Comparison of ENCODE assay signal across 7 mouse cellular contexts in genomic region chr4:144949441-144950326, GRCm38 (mm10). TPM values are rescaled to one million over a fixed set of nuclear protein-coding genes. Genes with fewer than 3 reads are reported as not detected.
DNase-seq lines count a peak whose midpoint lies in the region; ATAC-seq and TF ChIP-seq lines count a peak whose summit lies in the region.

No protein-coding gene starts in this region.

- peaks cover 35% of the 10 kb centered on the region for H3K4me1 ChIP-seq in brown adipose tissue, adult 24 weeks (ENCODE audit: control insufficient read depth, insufficient read depth, insufficient read length, low read length)
- H3K4me1 ChIP-seq in embryonic facial prominence, embryonic 10.5 days: peaks cover 27% of the 10 kb centered on the region
- H3K4me1 ChIP-seq in lung, embryonic 14.5 days (ENCODE audit: insufficient read depth): peaks cover 14% of the 10 kb centered on the region
- H3K4me1 ChIP-seq in neural tube, embryonic 15.5 days: peaks cover 13% of the 10 kb centered on the region

- DNase-seq in embryonic facial prominence, embryonic 10.5 days (ENCODE audit: low spot score): peak; percentile 70
- DNase-seq in heart, adult 8-10 months (ENCODE audit: low spot score): peak; percentile 77
- peak; percentile 83 for DNase-seq in kidney, adult 18-20 months
- DNase-seq in lung, embryonic 14.5 days: peak; percentile 75
- no peak for DNase-seq in thymus, postnatal 0 days (ENCODE audit: low spot score)

- H3K4me2 ChIP-seq in lung, embryonic 14.5 days: no peak overlapping the region; the same call in 1 of the 2 replicates
- no peak overlapping the region for H3K4me2 ChIP-seq in neural tube, embryonic 15.5 days

- no peak overlapping the region for H3K4me3 ChIP-seq in brown adipose tissue, adult 24 weeks (ENCODE audit: insufficient read depth, low read depth, low read length)
- no peak overlapping the region for H3K4me3 ChIP-seq in embryonic facial prominence, embryonic 10.5 days
- no peak overlapping the region for H3K4me3 ChIP-seq in lung, embryonic 14.5 days (ENCODE audit: low read depth, low read length)
- H3K4me3 ChIP-seq in neural tube, embryonic 15.5 days (replicated peaks): no peak overlapping the region

- H3K27me3 ChIP-seq in embryonic facial prominence, embryonic 10.5 days (replicated peaks; ENCODE audit: low read depth, poor library complexity, severe bottlenecking): no peaks in the 10 kb centered on the region
- no peaks in the 10 kb centered on the region for H3K27me3 ChIP-seq in lung, embryonic 14.5 days (ENCODE audit: insufficient read depth, low read length)
- no peaks in the 10 kb centered on the region for H3K27me3 ChIP-seq in neural tube, embryonic 15.5 days (replicated peaks)

- no peaks in the 10 kb centered on the region for H3K36me3 ChIP-seq in embryonic facial prominence, embryonic 10.5 days (replicated peaks)
- H3K36me3 ChIP-seq in lung, embryonic 14.5 days (ENCODE audit: insufficient read depth): no peaks in the 10 kb centered on the region
- H3K36me3 ChIP-seq in neural tube, embryonic 15.5 days: no peaks in the 10 kb centered on the region

- ATAC-seq in lung, embryonic 14.5 days (ENCODE audit: insufficient read depth): peak; percentile 89
- ATAC-seq in neural tube, embryonic 15.5 days (ENCODE audit: low FRiP score): peak; percentile 86

- peak overlapping the region; percentile 86 for H3K27ac ChIP-seq in brown adipose tissue, adult 24 weeks (replicated peaks; ENCODE audit: low read depth, low read length)
- H3K27ac ChIP-seq in embryonic facial prominence, embryonic 10.5 days (replicated peaks): peak overlapping the region; percentile 84
- peak overlapping the region; percentile 75 for H3K27ac ChIP-seq in lung, embryonic 14.5 days (ENCODE audit: low read depth)
- no peak overlapping the region for H3K27ac ChIP-seq in neural tube, embryonic 15.5 days (replicated peaks)

- 14% methylated on average over 9 of the region's 9 CpGs for WGBS in embryonic facial prominence, embryonic 10.5 days
- 13% methylated on average over 9 of the region's 9 CpGs for WGBS in lung, embryonic 14.5 days
- WGBS in neural tube, embryonic 15.5 days: 12% methylated on average over 9 of the region's 9 CpGs

- H3K9ac ChIP-seq in lung, embryonic 14.5 days: no peak overlapping the region; the same call in 1 of the 2 replicates
- H3K9ac ChIP-seq in neural tube, embryonic 15.5 days (replicated peaks): no peak overlapping the region

- H3K9me3 ChIP-seq in embryonic facial prominence, embryonic 10.5 days: no peaks in the 10 kb centered on the region
- H3K9me3 ChIP-seq in lung, embryonic 14.5 days (ENCODE audit: low read depth, low read length): no peaks in the 10 kb centered on the region
- no peaks in the 10 kb centered on the region for H3K9me3 ChIP-seq in neural tube, embryonic 15.5 days (replicated peaks)

- no peak for TF ChIP-seq CTCF in lung, embryonic 14.5 days (IDR thresholded peaks at IDR 0.05; ENCODE audit: low read depth)

RNA-seq across cellular contexts. Expression of gene Dhrs3, which starts 57.1 kb away (rescaled TPM):
- 167 and 202 TPM in 2 replicates for polyA plus RNA-seq in brown adipose tissue, adult 24 weeks (2012; ENCODE audit: insufficient read depth, insufficient read length, missing spikeins)
- polyA plus RNA-seq in embryonic facial prominence, embryonic 10.5 days (2016; fragmentation: Nextera tagmentation; extraction: Ambion mirVana): 22.0 and 30.2 TPM in 2 replicates
- total RNA-seq in heart, adult 8-10 months (2022): 100 to 1,000 TPM in 3 of 4 experiments, 10 to 100 TPM in 1; 98.8 to 151 (median 131) TPM
- 36.5 and 41.3 TPM in 2 replicates for polyA plus RNA-seq in lung, embryonic 14.5 days (2014; fragmentation: Nextera tagmentation; extraction: Ambion mirVana)
- polyA plus RNA-seq in neural tube, embryonic 15.5 days (2015; fragmentation: Nextera tagmentation; extraction: Ambion mirVana): 31.0 and 41.3 TPM in 2 replicates
- 129 and 131 TPM in 2 replicates for polyA plus RNA-seq in thymus, postnatal 0 days (2015; fragmentation: Nextera tagmentation; extraction: Ambion mirVana)
